Mouse (Mus musculus) lung, postnatal 0 days (tissue): ENCODE measurements at regions not wholly inside any gene's neighbourhood (a gene's known extent, or its start where the extent isn't known, plus 50 kb on each side); places are given as distances from the start of the nearest gene placed in this dataset.

Experiments used
- CTCF ChIP-seq: IDR thresholded peaks from 2 replicates; pipeline ENCODE4 v1.5.1; 2016; ENCODE audit warnings: antibody characterized with exemption, mild to moderate bottlenecking
- EP300 ChIP-seq: IDR thresholded peaks from 2 replicates; pipeline ENCODE4 v1.6.1; 2016; ENCODE audit warnings: antibody characterized with exemption, mild to moderate bottlenecking, control low read depth

GRCm38 (mm10) chr19:56660566-56661199, 61.3 kb upstream of the Adrb1 start:
- no peak for TF ChIP-seq CTCF
- TF ChIP-seq EP300, result peak; percentile 84
